8 mouse cellular contexts compared by ENCODE assay signal in genomic region chr7:110002968-110003367, GRCm38 (mm10). TPM values are rescaled to one million over a fixed set of nuclear protein-coding genes. Genes with fewer than 3 reads are reported as not detected.
DNase-seq lines count a peak whose midpoint lies in the region; ATAC-seq and TF ChIP-seq lines count a peak whose summit lies in the region.

No protein-coding gene starts in this region.

- no peaks in the 10 kb centered on the region for H3K27me3 ChIP-seq in hindbrain, embryonic 16.5 days (replicated peaks; ENCODE audit: control insufficient read depth, insufficient read depth, low read length)
- H3K27me3 ChIP-seq in limb, embryonic 11.5 days (ENCODE audit: control insufficient read depth, insufficient read depth, low read length), result no peaks in the 10 kb centered on the region
- H3K27me3 ChIP-seq in midbrain, embryonic 11.5 days (ENCODE audit: control insufficient read depth, insufficient read depth, low read length), result no peaks in the 10 kb centered on the region
- H3K27me3 ChIP-seq in stomach, postnatal 0 days (ENCODE audit: control insufficient read depth, insufficient read depth, low read length), result no peaks in the 10 kb centered on the region

- no peak for TF ChIP-seq CTCF in stomach, postnatal 0 days (IDR thresholded peaks at IDR 0.05; ENCODE audit: low read depth)

- ATAC-seq in hindbrain, embryonic 16.5 days, result peak; percentile 72
- ATAC-seq in limb, embryonic 11.5 days (ENCODE audit: insufficient number of reproducible peaks, low FRiP score, low TSS enrichment, low read depth), result 0 out of 2 replicates have a peak, but pooled peaks have one; percentile 17
- 0 out of 2 replicates have a peak, but pooled peaks have one; percentile 30 for ATAC-seq in midbrain, embryonic 11.5 days (ENCODE audit: low FRiP score)
- peak; percentile 83 for ATAC-seq in stomach, postnatal 0 days (ENCODE audit: low FRiP score, low TSS enrichment)
- no peak for ATAC-seq in inflammation-experienced regulatory T-cells, adult 6 months

- H3K4me2 ChIP-seq in hindbrain, embryonic 16.5 days (ENCODE audit: low read length), result peak overlapping the region; percentile 55
- peak overlapping the region; percentile 43 for H3K4me2 ChIP-seq in limb, embryonic 11.5 days (ENCODE audit: low read depth, severe bottlenecking)
- peak overlapping the region; percentile 36 for H3K4me2 ChIP-seq in midbrain, embryonic 11.5 days
- peak overlapping the region; percentile 34 for H3K4me2 ChIP-seq in stomach, postnatal 0 days (replicated peaks; ENCODE audit: low read depth)

- no peaks in the 10 kb centered on the region for H3K9me3 ChIP-seq in hindbrain, embryonic 16.5 days (ENCODE audit: control insufficient read depth, low read length)
- no peaks in the 10 kb centered on the region for H3K9me3 ChIP-seq in limb, embryonic 11.5 days (ENCODE audit: control insufficient read depth, low read length)
- H3K9me3 ChIP-seq in midbrain, embryonic 11.5 days (ENCODE audit: control insufficient read depth, low read length), result no peaks in the 10 kb centered on the region
- H3K9me3 ChIP-seq in stomach, postnatal 0 days (ENCODE audit: control insufficient read depth, low read length), result no peaks in the 10 kb centered on the region

- H3K9ac ChIP-seq in hindbrain, embryonic 16.5 days (ENCODE audit: low read depth, low read length), result peak overlapping the region; percentile 36
- 0 out of 2 replicates have a peak overlapping the region, but pooled peaks have one; percentile 19 for H3K9ac ChIP-seq in limb, embryonic 11.5 days (ENCODE audit: low read length)
- H3K9ac ChIP-seq in midbrain, embryonic 11.5 days (ENCODE audit: low read length), result peak overlapping the region; percentile 46; the same call in 1 of the 2 replicates
- H3K9ac ChIP-seq in stomach, postnatal 0 days (ENCODE audit: low read length), result no peak overlapping the region

- H3K4me3 ChIP-seq in hindbrain, embryonic 16.5 days (ENCODE audit: low read length), result peak overlapping the region; percentile 30
- no peak overlapping the region for H3K4me3 ChIP-seq in limb, embryonic 11.5 days (ENCODE audit: low read depth, low read length)
- no peak overlapping the region for H3K4me3 ChIP-seq in midbrain, embryonic 11.5 days (ENCODE audit: low read depth, low read length)
- H3K4me3 ChIP-seq in stomach, postnatal 0 days (ENCODE audit: low read depth, low read length), result no peak overlapping the region

- peak; percentile 66 to 68 for DNase-seq in adrenal gland, adult 18-20 months (ENCODE audit: low spot score in 2 of 2)
- peak; percentile 67 to 68 for DNase-seq in cerebellum, postnatal 14 days
- peak; percentile 37 for DNase-seq in gastrocnemius, postnatal 10 days
- peak; percentile 43 for DNase-seq in limb, embryonic 11.5 days (ENCODE audit: low spot score)
- no peak for DNase-seq in midbrain, embryonic 11.5 days (ENCODE audit: low spot score, missing footprints)
- DNase-seq in stomach, postnatal 0 days (ENCODE audit: low spot score), result peak; percentile 44

- H3K4me1 ChIP-seq in hindbrain, embryonic 16.5 days (ENCODE audit: control insufficient read depth, insufficient read depth, low read depth, low read length), result no peaks in the 10 kb centered on the region
- 0 out of 2 replicates have a peak, but pooled peaks cover 4% of the 10 kb centered on the region for H3K4me1 ChIP-seq in limb, embryonic 11.5 days (ENCODE audit: control insufficient read depth, insufficient read depth, low read length)
- peaks cover 3% of the 10 kb centered on the region; the same call in 1 of the 2 replicates for H3K4me1 ChIP-seq in midbrain, embryonic 11.5 days (ENCODE audit: control insufficient read depth, insufficient read depth, low read length)
- H3K4me1 ChIP-seq in stomach, postnatal 0 days (replicated peaks; ENCODE audit: control insufficient read depth, insufficient read depth), result no peaks in the 10 kb centered on the region

- no peak for TF ChIP-seq EP300 in stomach, postnatal 0 days (optimal IDR thresholded peaks at IDR 0.05)

- no peaks in the 10 kb centered on the region for H3K36me3 ChIP-seq in hindbrain, embryonic 16.5 days (ENCODE audit: control insufficient read depth, insufficient read depth, low read length)
- H3K36me3 ChIP-seq in limb, embryonic 11.5 days (ENCODE audit: control insufficient read depth, insufficient read depth, low read length), result no peaks in the 10 kb centered on the region
- no peaks in the 10 kb centered on the region for H3K36me3 ChIP-seq in midbrain, embryonic 11.5 days (ENCODE audit: control insufficient read depth, insufficient read depth, low read length)
- H3K36me3 ChIP-seq in stomach, postnatal 0 days (ENCODE audit: control insufficient read depth, insufficient read depth, low read length), result no peaks in the 10 kb centered on the region

- no peak overlapping the region for H3K27ac ChIP-seq in hindbrain, embryonic 16.5 days (ENCODE audit: low read depth, low read length)
- H3K27ac ChIP-seq in limb, embryonic 11.5 days (replicated peaks; ENCODE audit: low read depth, low read length), result no peak overlapping the region
- H3K27ac ChIP-seq in midbrain, embryonic 11.5 days (ENCODE audit: low read depth, low read length), result no peak overlapping the region
- no peak overlapping the region for H3K27ac ChIP-seq in stomach, postnatal 0 days (replicated peaks)

- 17% methylated on average over 20 of the region's 20 CpGs for WGBS in hindbrain, embryonic 16.5 days
- 22% methylated on average over 20 of the region's 20 CpGs for WGBS in limb, embryonic 11.5 days
- WGBS in midbrain, embryonic 11.5 days, result 18% methylated on average over 20 of the region's 20 CpGs
- WGBS in stomach, postnatal 0 days, result 14% methylated on average over 20 of the region's 20 CpGs

RNA-seq across cellular contexts. Expression of gene Ipo7, which starts 15.1 kb away (rescaled TPM):
- total RNA-seq in adrenal gland, adult 18-20 months (2021), result 10 to 100 TPM; 96.2 to 96.7 TPM
- total RNA-seq in gastrocnemius, postnatal 10 days (2021), result 10 to 100 TPM; 70.7 to 72.6 TPM
- 42.6 and 50.0 TPM in 2 replicates for polyA plus RNA-seq in hindbrain, embryonic 16.5 days (2015; fragmentation: Nextera tagmentation; extraction: Ambion mirVana)
- polyA plus RNA-seq in limb, embryonic 11.5 days (2014; fragmentation: Nextera tagmentation; extraction: Ambion mirVana), result 19.8 and 33.0 TPM in 2 replicates
- polyA plus RNA-seq in midbrain, embryonic 11.5 days (2014; fragmentation: Nextera tagmentation; extraction: Ambion mirVana), result 37.8 and 40.2 TPM in 2 replicates
- polyA plus RNA-seq in stomach, postnatal 0 days (2015; fragmentation: Nextera tagmentation; extraction: Ambion mirVana), result 15.6 and 16.5 TPM in 2 replicates
- 10 to 100 TPM; 23.6 to 44.6 (median 26.4) TPM for polyA plus RNA-seq in inflammation-experienced regulatory T-cells, adult 6 months (2017; shearing (Covaris generic))

RNA-seq across cellular contexts. Expression of gene Tmem41b, which starts 16.2 kb away (rescaled TPM):
- 10 to 100 TPM; 47.1 to 70.2 TPM for total RNA-seq in adrenal gland, adult 18-20 months (2021)
- 10 to 100 TPM; 28.6 to 41.6 TPM for total RNA-seq in gastrocnemius, postnatal 10 days (2021)
- polyA plus RNA-seq in hindbrain, embryonic 16.5 days (2015; fragmentation: Nextera tagmentation; extraction: Ambion mirVana), result 62.2 and 65.8 TPM in 2 replicates
- 75.7 and 79.4 TPM in 2 replicates for polyA plus RNA-seq in limb, embryonic 11.5 days (2014; fragmentation: Nextera tagmentation; extraction: Ambion mirVana)
- polyA plus RNA-seq in midbrain, embryonic 11.5 days (2014; fragmentation: Nextera tagmentation; extraction: Ambion mirVana), result 85.6 and 89.5 TPM in 2 replicates
- polyA plus RNA-seq in stomach, postnatal 0 days (2015; fragmentation: Nextera tagmentation; extraction: Ambion mirVana), result 85.5 and 88.5 TPM in 2 replicates
- polyA plus RNA-seq in inflammation-experienced regulatory T-cells, adult 6 months (2017; shearing (Covaris generic)), result 10 to 100 TPM; 32.8 to 38.3 (median 38.2) TPM

RNA-seq across cellular contexts. Expression of gene Dennd5a, which starts 42.7 kb away (rescaled TPM):
- total RNA-seq in adrenal gland, adult 18-20 months (2021), result 100 to 1,000 TPM; 158 to 167 TPM
- 10 to 100 TPM; 68.8 to 84.6 TPM for total RNA-seq in gastrocnemius, postnatal 10 days (2021)
- 34.6 and 36.5 TPM in 2 replicates for polyA plus RNA-seq in hindbrain, embryonic 16.5 days (2015; fragmentation: Nextera tagmentation; extraction: Ambion mirVana)
- 47.2 and 51.7 TPM in 2 replicates for polyA plus RNA-seq in limb, embryonic 11.5 days (2014; fragmentation: Nextera tagmentation; extraction: Ambion mirVana)
- 52.4 and 53.0 TPM in 2 replicates for polyA plus RNA-seq in midbrain, embryonic 11.5 days (2014; fragmentation: Nextera tagmentation; extraction: Ambion mirVana)
- 13.8 and 14.5 TPM in 2 replicates for polyA plus RNA-seq in stomach, postnatal 0 days (2015; fragmentation: Nextera tagmentation; extraction: Ambion mirVana)
- 10 to 100 TPM; 24.7 to 27.5 (median 27.2) TPM for polyA plus RNA-seq in inflammation-experienced regulatory T-cells, adult 6 months (2017; shearing (Covaris generic))

RNA-seq across cellular contexts. Expression of gene Zfp143, which starts 58.0 kb away (rescaled TPM):
- total RNA-seq in adrenal gland, adult 18-20 months (2021), result 10 to 100 TPM; 12.1 to 14.2 TPM
- 1 to 10 TPM; 7.4 to 7.8 TPM for total RNA-seq in gastrocnemius, postnatal 10 days (2021)
- 13.4 and 13.6 TPM in 2 replicates for polyA plus RNA-seq in hindbrain, embryonic 16.5 days (2015; fragmentation: Nextera tagmentation; extraction: Ambion mirVana)
- 25.5 and 27.0 TPM in 2 replicates for polyA plus RNA-seq in limb, embryonic 11.5 days (2014; fragmentation: Nextera tagmentation; extraction: Ambion mirVana)
- polyA plus RNA-seq in midbrain, embryonic 11.5 days (2014; fragmentation: Nextera tagmentation; extraction: Ambion mirVana), result 32.4 and 32.5 TPM in 2 replicates
- 6.0 and 6.4 TPM in 2 replicates for polyA plus RNA-seq in stomach, postnatal 0 days (2015; fragmentation: Nextera tagmentation; extraction: Ambion mirVana)
- polyA plus RNA-seq in inflammation-experienced regulatory T-cells, adult 6 months (2017; shearing (Covaris generic)), result 10 to 100 TPM; 35.4 to 48.6 (median 43.5) TPM
